Mouse (Mus musculus) neural tube, embryonic 13.5 days (tissue): Measurements from ENCODE around the gene Cep41. TPM values are rescaled to one million over a fixed set of nuclear protein-coding genes. Genes with fewer than 3 reads are reported as not detected.

ENCODE experiments used
- ATAC-seq: fragments of 200-750 bp; cut with Nextera tagmentation; 2 replicates; pipeline ENCODE4 v1.8.0; 2017; ENCODE audit warnings: low read depth, mild to moderate bottlenecking, moderate TSS enrichment, moderate library complexity
- H3K27ac ChIP-seq: fragments of 300-500 bp; sonication (generic); replicated peaks from 2 replicates; pipeline ENCODE4 v1.5.1; 2015; ENCODE audit warnings: moderate library complexity, mild to moderate bottlenecking, inconsistent platforms
- H3K27me3 ChIP-seq: fragments of 300-500 bp; sonication (generic); 2 replicates; pipeline ENCODE4 v1.6.1; 2015; ENCODE audit warnings: mild to moderate bottlenecking, inconsistent platforms
- H3K36me3 ChIP-seq: fragments of 300-500 bp; sonication (generic); 2 replicates; pipeline ENCODE4 v1.6.1; 2015; ENCODE audit warnings: mild to moderate bottlenecking, inconsistent platforms
- H3K4me1 ChIP-seq: fragments of 300-500 bp; sonication (generic); replicated peaks from 2 replicates; pipeline ENCODE4 v1.6.1; 2015; ENCODE audit warnings: inconsistent platforms
- H3K4me2 ChIP-seq: fragments of 300-500 bp; sonication (generic); 2 replicates; pipeline ENCODE4 v1.6.1; 2015; ENCODE audit warnings: inconsistent platforms, mild to moderate bottlenecking, moderate library complexity
- H3K4me3 ChIP-seq: fragments of 300-500 bp; sonication (generic); 2 replicates; pipeline ENCODE4 v1.5.1; 2015; ENCODE audit warnings: mild to moderate bottlenecking, inconsistent platforms
- H3K9ac ChIP-seq: fragments of 300-500 bp; sonication (generic); 2 replicates; pipeline ENCODE4 v1.6.1; 2015; ENCODE audit warnings: moderate library complexity, mild to moderate bottlenecking, inconsistent platforms
- H3K9me3 ChIP-seq: fragments of 300-500 bp; sonication (generic); 2 replicates; pipeline ENCODE4 v1.6.1; 2016; ENCODE audit warnings: inconsistent platforms
- WGBS: fragments of 180-500 bp; shearing (Covaris S2); methylation state at CpG from one replicate; pipeline ENCODE4 v1.1.7; 2015; 5-methylcytosine and 5-hydroxymethylcytosine counted together
- polyA plus RNA-seq: library from polyadenylated mRNA; unstranded; fragments of >200 nt; fragmentation: Nextera tagmentation; extraction: Ambion mirVana; gene quantifications from 2 replicates; pipeline ENCODE4 v1.2.1, GENCODE M21; 2015

The Cep41 gene
- polyA plus RNA-seq, 1 experiment from 2014 or later, result 12.2 TPM

DNA sequence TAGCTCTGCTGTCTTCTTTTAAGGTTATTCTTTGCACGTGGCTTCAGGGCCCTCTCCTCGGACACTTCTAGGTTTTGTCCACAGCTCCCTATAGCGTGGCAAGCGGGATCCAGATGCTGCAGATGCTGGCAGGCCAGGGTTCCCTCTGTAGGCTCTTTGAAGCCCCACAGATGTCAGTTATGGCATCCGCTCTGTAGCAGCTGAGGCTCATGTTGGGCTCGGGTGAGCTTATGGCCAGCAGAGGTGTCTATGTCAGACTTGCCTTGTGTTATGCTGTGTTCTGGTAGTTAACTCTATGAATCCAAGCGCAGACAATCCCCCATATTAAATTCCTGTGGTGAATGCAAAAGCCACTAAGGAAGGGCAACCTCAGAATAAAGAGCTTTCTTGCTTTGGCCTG, 13.1 kb downstream of the Cep41 start:
- H3K4me2 ChIP-seq, result no peak overlapping the region
- H3K27me3 ChIP-seq, result no peaks in the 10 kb centered on the region

DNA sequence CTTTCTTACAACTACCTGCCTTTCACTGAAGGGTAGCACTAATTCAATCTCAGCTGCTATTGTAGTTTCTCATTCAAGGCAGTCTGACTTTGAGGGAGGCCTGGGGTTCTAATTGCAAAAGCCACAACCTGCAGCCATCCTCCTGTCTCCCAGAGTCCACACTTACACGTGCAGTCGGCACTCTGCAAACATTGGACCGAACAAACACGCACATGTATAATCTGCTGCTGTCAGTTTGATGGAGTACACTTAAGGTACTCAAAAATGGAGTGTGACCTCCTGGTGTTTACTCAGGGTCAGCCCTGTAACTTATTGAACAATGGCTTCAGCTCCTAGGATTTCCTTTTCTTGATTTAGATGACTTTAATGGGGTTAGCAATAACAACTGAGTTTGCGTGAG, 14.0 kb downstream of the Cep41 start:
- Histone ChIP-seq H3K9me3 (no peaks in the 10 kb centered on the region), H3K36me3 (no peaks in the 10 kb centered on the region), H3K9ac (peak overlapping the region; percentile 45; the same call in 1 of the 2 replicates), H3K4me2 (no peak overlapping the region), H3K4me1 (peaks cover 43% of the 10 kb centered on the region), H3K4me3 (no peak overlapping the region), H3K27me3 (no peaks in the 10 kb centered on the region), H3K27ac (0 out of 2 replicates have a peak overlapping the region, but pooled peaks have one; percentile 23)
- WGBS, result 64% methylated on average over 5 of the region's 5 CpGs
- ATAC-seq, result no peak

More for the DNA sequence above, 13.1 kb downstream of the Cep41 start:
- Histone ChIP-seq H3K9me3 (no peaks in the 10 kb centered on the region), H3K27ac (no peak overlapping the region), H3K9ac (no peak overlapping the region), H3K36me3 (no peaks in the 10 kb centered on the region), H3K4me1 (peaks cover 34% of the 10 kb centered on the region), H3K4me3 (no peak overlapping the region)
- 76% methylated on average over 7 of the region's 7 CpGs for WGBS
- no peak for ATAC-seq

DNA sequence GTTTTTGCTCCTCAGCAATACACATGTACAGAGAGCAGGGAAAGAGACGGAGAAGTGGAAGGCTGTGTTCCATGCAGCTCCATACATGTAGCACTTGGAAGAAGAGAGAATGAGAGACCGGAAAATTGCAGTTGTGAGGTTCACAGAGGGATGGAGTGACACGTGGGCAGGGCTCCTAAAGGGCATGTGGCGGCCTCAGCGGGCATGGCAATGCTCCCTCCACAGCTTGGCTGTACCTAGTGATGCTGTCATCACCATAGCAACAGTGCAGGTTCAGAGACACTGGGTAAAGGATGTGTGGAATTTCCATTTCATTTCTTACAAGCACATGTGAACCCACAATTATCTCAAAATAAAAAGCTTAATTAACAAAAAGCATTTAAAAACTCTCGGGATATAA, 15.1 kb downstream of the Cep41 start:
- Histone ChIP-seq H3K9me3 (no peaks in the 10 kb centered on the region), H3K36me3 (no peaks in the 10 kb centered on the region), H3K27ac (peak overlapping the region; percentile 72), H3K27me3 (no peaks in the 10 kb centered on the region), H3K4me1 (peaks cover 54% of the 10 kb centered on the region), H3K4me3 (no peak overlapping the region), H3K9ac (peak overlapping the region; percentile 18; the same call in 1 of the 2 replicates), H3K4me2 (no peak overlapping the region)
- peak; percentile 69; the same call in 1 of the 2 replicates for ATAC-seq
- 37% methylated on average over 6 of the region's 6 CpGs for WGBS

DNA sequence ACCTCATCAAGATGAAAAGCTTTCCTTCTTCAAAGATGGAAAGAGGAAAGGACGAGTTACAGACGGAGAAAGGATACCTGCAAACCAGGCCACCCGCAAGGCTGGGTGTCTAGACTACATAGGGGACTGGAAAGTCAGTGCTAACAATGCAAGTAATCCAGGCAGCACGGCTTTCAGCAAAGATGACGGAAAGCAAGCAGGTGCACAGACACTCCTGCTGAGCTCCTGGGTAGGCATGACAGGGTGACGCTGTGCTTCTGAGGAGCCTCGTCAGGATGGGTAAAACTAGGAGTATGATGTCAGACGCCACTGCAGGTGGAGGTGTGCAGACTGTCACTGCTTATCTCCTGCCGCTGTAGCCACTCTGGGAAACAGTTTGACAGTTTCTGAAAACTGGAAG, 16.0 kb downstream of the Cep41 start:
- Histone ChIP-seq H3K27ac (no peak overlapping the region), H3K4me3 (no peak overlapping the region), H3K36me3 (no peaks in the 10 kb centered on the region), H3K4me1 (peaks cover 55% of the 10 kb centered on the region), H3K4me2 (no peak overlapping the region), H3K9me3 (no peaks in the 10 kb centered on the region), H3K9ac (no peak overlapping the region), H3K27me3 (no peaks in the 10 kb centered on the region)
- no peak for ATAC-seq
- WGBS, result 79% methylated on average over 9 of the region's 9 CpGs

DNA sequence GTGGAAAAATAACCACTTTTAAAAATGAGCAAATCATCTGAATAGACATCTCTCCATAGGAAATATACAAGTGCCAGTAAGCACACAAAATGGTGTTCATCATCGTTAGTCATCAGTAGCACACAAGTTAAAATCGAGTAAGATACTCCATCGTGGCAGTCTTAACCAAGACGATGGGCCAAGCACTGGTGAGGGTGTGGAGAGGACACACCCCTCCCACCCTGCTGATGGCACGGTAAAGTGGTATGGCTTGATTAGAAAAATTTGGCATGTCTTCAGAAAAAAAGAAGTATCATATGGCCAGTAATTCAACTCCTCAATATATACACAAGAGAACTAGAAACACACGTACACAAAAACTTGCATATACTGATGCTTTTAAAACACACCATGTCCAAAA, 17.0 kb downstream of the Cep41 start:
- H3K4me2 ChIP-seq, result no peak overlapping the region
- H3K4me1 ChIP-seq, result peaks cover 53% of the 10 kb centered on the region
- no peak for ATAC-seq
- no peaks in the 10 kb centered on the region for H3K27me3 ChIP-seq
- no peak overlapping the region for H3K9ac ChIP-seq
- H3K4me3 ChIP-seq, result no peak overlapping the region
- H3K9me3 ChIP-seq, result no peaks in the 10 kb centered on the region
- H3K36me3 ChIP-seq, result no peaks in the 10 kb centered on the region
- WGBS, result 87% methylated on average over 6 of the region's 6 CpGs
- no peak overlapping the region for H3K27ac ChIP-seq

DNA sequence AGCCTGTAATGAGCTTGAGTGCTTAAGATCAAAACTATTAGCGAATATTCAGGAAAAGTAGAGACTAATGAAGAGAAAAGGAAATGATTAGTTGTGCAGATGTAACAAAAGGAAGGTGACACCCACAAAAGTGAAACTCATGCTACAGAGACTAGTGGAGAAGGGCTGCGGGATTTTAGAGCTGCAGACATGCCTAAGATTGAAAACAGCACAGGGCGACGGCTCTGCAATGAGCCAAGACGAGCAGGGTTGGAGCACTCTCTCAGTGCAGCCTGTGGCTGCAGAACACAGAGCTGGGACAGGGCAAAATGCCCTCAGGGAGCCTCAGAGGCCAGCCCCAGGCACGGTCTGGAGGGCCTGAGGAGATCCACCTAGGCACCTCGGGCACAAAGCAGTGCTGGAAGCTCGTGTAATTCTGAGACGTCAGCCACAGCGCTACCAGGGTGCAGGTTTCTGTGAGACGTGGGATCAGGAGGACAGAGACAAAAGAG, 18.2 kb downstream of the Cep41 start:
- peak; percentile 45 for ATAC-seq
- H3K4me1 ChIP-seq, result peaks cover 57% of the 10 kb centered on the region

DNA sequence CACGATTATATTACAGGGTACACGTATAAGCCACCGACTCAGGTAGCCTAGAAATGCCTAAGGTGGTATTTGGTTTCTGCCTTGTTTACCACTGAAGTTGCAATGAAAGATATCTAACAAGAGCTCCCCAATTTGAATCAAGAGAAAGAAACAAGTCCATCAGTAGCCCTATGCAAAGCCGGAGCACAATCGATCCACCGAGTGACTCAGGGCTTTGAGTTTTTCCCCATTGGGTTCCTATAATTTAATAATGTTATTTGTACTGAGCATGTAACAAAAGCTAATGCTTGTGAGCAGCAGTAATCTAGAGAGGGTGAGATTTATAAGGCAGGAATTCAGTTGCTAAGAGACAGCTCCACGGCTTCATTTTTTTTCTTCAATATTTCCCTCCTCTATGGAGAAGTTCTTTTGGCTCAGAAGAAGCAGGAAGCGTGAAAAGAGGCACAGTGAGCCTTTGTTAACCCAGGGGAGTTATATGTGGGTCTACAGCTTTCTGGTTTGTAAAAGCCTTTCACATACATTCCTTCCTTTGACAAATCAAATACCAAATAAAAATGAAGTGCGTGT, 18.8 kb downstream of the Cep41 start:
- H3K4me2 ChIP-seq, result peak overlapping the region; percentile 40
- no peaks in the 10 kb centered on the region for H3K27me3 ChIP-seq
- peak; percentile 57 for ATAC-seq
- H3K4me1 ChIP-seq, result peaks cover 57% of the 10 kb centered on the region
- no peak overlapping the region for H3K4me3 ChIP-seq
- no peaks in the 10 kb centered on the region for H3K36me3 ChIP-seq
- H3K27ac ChIP-seq, result peak overlapping the region; percentile 92
- H3K9ac ChIP-seq, result peak overlapping the region; percentile 59
- WGBS, result 40% methylated on average over 9 of the region's 9 CpGs
- no peaks in the 10 kb centered on the region for H3K9me3 ChIP-seq

More for the DNA sequence above, 18.2 kb downstream of the Cep41 start:
- Histone ChIP-seq H3K36me3 (no peaks in the 10 kb centered on the region), H3K27me3 (no peaks in the 10 kb centered on the region), H3K4me3 (no peak overlapping the region), H3K4me2 (peak overlapping the region; percentile 40), H3K9ac (peak overlapping the region; percentile 57), H3K27ac (peak overlapping the region; percentile 92), H3K9me3 (no peaks in the 10 kb centered on the region)
- 11% methylated on average over 11 of the region's 11 CpGs for WGBS

DNA sequence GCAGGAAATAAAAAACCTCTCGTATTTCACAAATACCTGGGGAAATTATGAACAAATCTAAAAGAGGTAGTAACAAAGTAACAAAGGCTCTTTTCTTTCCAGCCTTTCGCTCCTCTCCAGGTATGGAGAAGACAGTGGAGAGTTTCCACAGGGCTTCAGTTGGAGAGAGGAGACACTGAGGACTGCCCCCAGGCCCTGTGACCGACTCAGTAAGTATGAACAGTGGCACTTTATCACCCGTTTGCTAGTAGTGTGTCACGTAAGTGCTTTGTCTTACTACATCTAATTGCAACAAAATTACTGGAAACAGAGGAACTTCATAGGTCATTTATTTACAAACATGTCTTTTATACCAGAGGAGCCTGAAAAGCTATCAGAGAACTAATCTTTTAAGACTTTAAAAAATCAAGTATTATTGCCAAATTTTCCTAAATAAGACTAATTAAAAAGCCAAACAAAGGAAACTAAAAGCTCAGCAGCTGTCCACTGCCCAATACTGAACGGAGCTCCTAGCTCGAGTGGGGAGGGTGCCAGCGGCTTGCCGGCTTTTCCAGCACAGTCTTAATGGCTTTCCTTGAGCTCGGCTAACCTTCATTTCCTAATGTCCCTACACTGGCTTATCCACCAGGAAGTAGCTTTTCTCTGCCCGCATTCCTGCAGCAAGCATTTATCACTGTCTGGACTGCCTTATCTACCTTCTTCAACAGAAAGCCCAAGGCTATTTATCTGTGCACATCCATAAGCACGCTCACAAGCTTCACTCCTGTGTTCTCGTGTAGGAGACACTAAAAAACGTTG, 19.6 kb downstream of the Cep41 start:
- Histone ChIP-seq H3K27ac (peak overlapping the region; percentile 92), H3K4me3 (no peak overlapping the region), H3K9me3 (no peaks in the 10 kb centered on the region), H3K4me1 (peaks cover 49% of the 10 kb centered on the region), H3K9ac (peak overlapping the region; percentile 59), H3K36me3 (no peaks in the 10 kb centered on the region), H3K27me3 (no peaks in the 10 kb centered on the region), H3K4me2 (peak overlapping the region; percentile 40)
- no peak for ATAC-seq
- WGBS, result 24% methylated on average over 14 of the region's 14 CpGs

DNA sequence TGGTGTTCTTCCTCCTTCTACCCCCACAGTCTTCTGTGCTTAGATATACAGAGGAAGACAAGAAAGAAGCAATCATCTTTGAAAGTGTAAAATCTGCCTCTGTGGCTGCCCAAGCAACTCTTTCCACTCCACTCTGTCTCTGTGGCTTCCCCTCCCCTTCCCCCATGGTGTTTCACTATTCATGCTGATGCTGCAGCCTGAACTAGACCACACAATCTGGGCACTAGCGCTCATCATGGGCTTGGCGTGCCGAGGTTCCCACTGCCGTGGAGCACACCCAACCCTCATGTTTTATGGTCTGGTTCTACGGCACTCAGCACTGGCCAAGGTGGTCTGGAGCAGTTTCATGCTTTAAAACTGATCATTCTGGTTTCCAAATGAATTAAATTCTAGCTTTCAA, 21.9 kb downstream of the Cep41 start:
- H3K4me2 ChIP-seq, result no peak overlapping the region
- H3K27ac ChIP-seq, result 0 out of 2 replicates have a peak overlapping the region, but pooled peaks have one; percentile 13
- H3K9ac ChIP-seq, result no peak overlapping the region
- H3K9me3 ChIP-seq, result no peaks in the 10 kb centered on the region
- no peaks in the 10 kb centered on the region for H3K27me3 ChIP-seq
- H3K4me3 ChIP-seq, result no peak overlapping the region
- WGBS, result 58% methylated on average over 5 of the region's 5 CpGs
- H3K4me1 ChIP-seq, result peaks cover 48% of the 10 kb centered on the region
- no peaks in the 10 kb centered on the region for H3K36me3 ChIP-seq
- ATAC-seq, result no peak

DNA sequence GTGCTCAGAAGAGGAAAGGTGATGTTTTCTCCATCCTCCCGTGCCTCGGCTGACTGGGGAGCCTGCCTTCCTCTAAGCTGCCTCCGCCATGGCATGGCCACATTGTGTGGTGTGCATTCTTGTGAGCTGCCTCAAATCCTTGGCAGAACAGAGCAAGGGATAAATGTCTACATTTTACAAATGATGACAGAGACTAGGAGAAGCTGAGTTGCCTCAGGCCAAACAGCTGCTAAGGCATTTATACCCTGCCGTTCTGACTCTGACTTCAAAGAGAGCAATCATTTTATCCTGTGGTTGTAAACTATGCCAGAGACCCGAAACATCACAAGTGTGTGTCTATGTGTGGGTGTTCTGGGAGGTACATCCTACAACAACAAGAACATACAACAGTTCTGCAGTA, 26.0 kb downstream of the Cep41 start:
- H3K27me3 ChIP-seq, result no peaks in the 10 kb centered on the region
- H3K27ac ChIP-seq, result peak overlapping the region; percentile 28; the same call in 1 of the 2 replicates
- peaks cover 29% of the 10 kb centered on the region for H3K4me1 ChIP-seq
- H3K4me3 ChIP-seq, result no peak overlapping the region
- ATAC-seq, result no peak
- no peaks in the 10 kb centered on the region for H3K36me3 ChIP-seq
- no peak overlapping the region for H3K4me2 ChIP-seq
- no peaks in the 10 kb centered on the region for H3K9me3 ChIP-seq
- H3K9ac ChIP-seq, result no peak overlapping the region
- WGBS, result 38% methylated on average over 5 of the region's 5 CpGs

DNA sequence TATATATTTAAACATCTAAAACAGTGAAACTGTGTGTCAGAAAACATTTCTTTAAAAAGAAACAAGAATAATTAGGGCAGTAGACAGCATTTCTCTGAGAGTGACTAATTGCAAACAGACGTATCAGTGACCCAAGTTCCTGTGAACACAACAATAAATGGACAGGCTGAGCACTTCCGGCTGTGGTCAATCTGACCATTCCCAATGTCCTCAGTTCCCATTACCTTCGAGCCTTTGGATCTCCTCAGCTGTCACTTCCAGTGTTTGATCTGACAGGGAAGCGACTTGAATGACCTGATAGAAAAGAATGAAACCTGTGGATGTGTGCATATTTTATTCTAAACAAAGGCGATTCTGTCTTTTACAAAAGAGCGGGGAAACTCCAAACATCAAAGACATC, 27.5 kb downstream of the Cep41 start:
- peaks cover 24% of the 10 kb centered on the region for H3K4me1 ChIP-seq
- no peaks in the 10 kb centered on the region for H3K9me3 ChIP-seq
- ATAC-seq, result no peak
- WGBS, result 40% methylated on average over 6 of the region's 6 CpGs
- H3K4me2 ChIP-seq, result no peak overlapping the region
- no peak overlapping the region; the same call in 1 of the 2 replicates for H3K27ac ChIP-seq
- H3K27me3 ChIP-seq, result no peaks in the 10 kb centered on the region
- H3K9ac ChIP-seq, result no peak overlapping the region
- no peaks in the 10 kb centered on the region for H3K36me3 ChIP-seq
- no peak overlapping the region for H3K4me3 ChIP-seq

DNA sequence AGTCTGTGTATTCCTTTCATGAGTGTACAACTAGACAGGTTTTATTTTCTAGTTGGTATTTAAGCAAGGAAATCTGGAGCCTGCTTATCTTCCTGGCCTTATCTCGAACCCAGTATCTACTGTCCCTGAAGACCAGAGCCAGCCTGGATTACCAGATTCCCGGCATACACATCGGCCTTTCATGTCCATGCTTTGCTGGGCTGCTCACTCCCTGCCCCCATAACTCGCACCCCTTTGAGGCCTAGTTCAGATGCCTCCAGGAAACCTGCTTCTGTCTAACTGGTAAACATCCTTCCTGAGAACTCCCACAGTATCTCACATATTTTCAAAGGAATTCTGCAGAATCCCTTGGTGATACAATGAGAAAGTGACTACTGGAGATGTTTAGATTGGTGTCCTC, 28.3 kb downstream of the Cep41 start:
- no peaks in the 10 kb centered on the region for H3K36me3 ChIP-seq
- H3K9me3 ChIP-seq, result no peaks in the 10 kb centered on the region
- 61% methylated on average over 4 of the region's 4 CpGs for WGBS
- no peak overlapping the region for H3K9ac ChIP-seq
- no peaks in the 10 kb centered on the region for H3K27me3 ChIP-seq
- ATAC-seq, result no peak
- H3K27ac ChIP-seq, result peak overlapping the region; percentile 10
- peaks cover 21% of the 10 kb centered on the region for H3K4me1 ChIP-seq
- H3K4me2 ChIP-seq, result no peak overlapping the region
- no peak overlapping the region for H3K4me3 ChIP-seq
